Mouse (Mus musculus) heart, embryonic 12.5 days (tissue): ENCODE results near the gene Gm49380. TPM values are rescaled to one million over a fixed set of nuclear protein-coding genes. Genes with fewer than 3 reads are reported as not detected.

ENCODE experiments used
- ATAC-seq: fragments of 200-750 bp; cut with Nextera tagmentation; 2 replicates; pipeline ENCODE4 v1.8.0; 2017; ENCODE audit warnings: moderate TSS enrichment, moderate library complexity; ENCODE audit not compliant: insufficient number of reproducible peaks, low FRiP score
- H3K27ac ChIP-seq: fragments of 300-500 bp; sonication (generic); 2 replicates; pipeline ENCODE4 v1.5.1; 2016; ENCODE audit warnings: mild to moderate bottlenecking, moderate library complexity; ENCODE audit not compliant: poor library complexity, severe bottlenecking
- H3K27me3 ChIP-seq: fragments of 300-500 bp; sonication (generic); replicated peaks from 2 replicates; pipeline ENCODE4 v1.6.1; 2016; ENCODE audit warnings: mild to moderate bottlenecking, moderate library complexity
- H3K36me3 ChIP-seq: fragments of 300-500 bp; sonication (generic); 2 replicates; pipeline ENCODE4 v1.6.1; 2016; ENCODE audit warnings: mild to moderate bottlenecking, moderate library complexity
- H3K4me1 ChIP-seq: fragments of 300-500 bp; sonication (generic); replicated peaks from 2 replicates; pipeline ENCODE4 v1.6.1; 2016; ENCODE audit warnings: mild to moderate bottlenecking
- H3K4me2 ChIP-seq: fragments of 300-500 bp; sonication (generic); 2 replicates; pipeline ENCODE4 v1.6.1; 2016; ENCODE audit warnings: mild to moderate bottlenecking, moderate library complexity
- H3K4me3 ChIP-seq: fragments of 300-500 bp; sonication (generic); 2 replicates; pipeline ENCODE4 v1.5.1; 2016; ENCODE audit warnings: mild to moderate bottlenecking
- H3K9ac ChIP-seq: fragments of 300-500 bp; sonication (generic); 2 replicates; pipeline ENCODE4 v1.6.1; 2016; ENCODE audit warnings: mild to moderate bottlenecking, moderate library complexity
- H3K9me3 ChIP-seq: fragments of 300-500 bp; sonication (generic); replicated peaks from 2 replicates; pipeline ENCODE4 v1.6.1; 2016; ENCODE audit warnings: mild to moderate bottlenecking, moderate library complexity
- WGBS: fragments of 180-500 bp; shearing (Covaris S2); methylation state at CpG from one replicate; pipeline ENCODE4 v1.1.7; 2016; 5-methylcytosine and 5-hydroxymethylcytosine counted together
- polyA plus RNA-seq: library from polyadenylated mRNA; unstranded; fragments of >200 nt; fragmentation: Nextera tagmentation; extraction: Ambion mirVana; gene quantifications from 2 replicates; pipeline ENCODE4 v1.2.1, GENCODE M21; 2016

Gm49380 gene
- polyA plus RNA-seq, 1 experiment from 2014 or later: 0.20 TPM

- Histone ChIP-seq H3K9me3 (no peaks in the 10 kb centered on the region), H3K36me3 (peaks cover 14% of the 10 kb centered on the region), H3K4me2 (peak overlapping the region; percentile 47), H3K9ac (peak overlapping the region; percentile 57), H3K4me3 (0 out of 2 replicates have a peak overlapping the region, but pooled peaks have one; percentile 6), H3K27ac (peak overlapping the region; percentile 65; the same call in 1 of the 2 replicates), H3K27me3 (no peaks in the 10 kb centered on the region), H3K4me1 (peaks cover 82% of the 10 kb centered on the region)
- no peak for ATAC-seq
- WGBS: 26% methylated on average over 4 of the region's 4 CpGs
Measured at GRCm38 (mm10) chr9:44072599-44072915, 40.7 kb downstream of the Gm49380 start.

- WGBS: 19% methylated on average over 11 of the region's 11 CpGs
Measured at GRCm38 (mm10) chr9:44071914-44072598, 41.2 kb downstream of the Gm49380 start.

GRCm38 (mm10) chr9:44070844-44071231, 42.5 kb downstream of the Gm49380 start:
- Histone ChIP-seq H3K9me3 (no peaks in the 10 kb centered on the region), H3K36me3 (peaks cover 8% of the 10 kb centered on the region), H3K9ac (peak overlapping the region; percentile 76), H3K4me3 (peak overlapping the region; percentile 49), H3K27me3 (no peaks in the 10 kb centered on the region), H3K4me1 (peaks cover 69% of the 10 kb centered on the region), H3K4me2 (peak overlapping the region; percentile 75), H3K27ac (peak overlapping the region; percentile 96)
- 24% methylated on average over 8 of the region's 8 CpGs for WGBS
- no peak for ATAC-seq

More at GRCm38 (mm10) chr9:44071914-44072598, 41.2 kb downstream of the Gm49380 start:
- Histone ChIP-seq H3K9me3 (no peaks in the 10 kb centered on the region), H3K9ac (peak overlapping the region; percentile 57), H3K27me3 (no peaks in the 10 kb centered on the region), H3K4me3 (0 out of 2 replicates have a peak overlapping the region, but pooled peaks have one; percentile 6), H3K4me1 (peaks cover 80% of the 10 kb centered on the region), H3K27ac (peak overlapping the region; percentile 65), H3K4me2 (peak overlapping the region; percentile 47), H3K36me3 (peaks cover 14% of the 10 kb centered on the region)
- peak; percentile 37; the same call in 1 of the 2 replicates for ATAC-seq

GRCm38 (mm10) chr9:44070113-44070843, 43.0 kb downstream of the Gm49380 start:
- Histone ChIP-seq H3K4me1 (peaks cover 64% of the 10 kb centered on the region), H3K27ac (peak overlapping the region; percentile 96), H3K4me2 (peak overlapping the region; percentile 75), H3K36me3 (peaks cover 3% of the 10 kb centered on the region; the same call in 1 of the 2 replicates), H3K9me3 (no peaks in the 10 kb centered on the region), H3K9ac (peak overlapping the region; percentile 76), H3K27me3 (no peaks in the 10 kb centered on the region), H3K4me3 (peak overlapping the region; percentile 49)
- 38% methylated on average over 14 of the region's 14 CpGs for WGBS
- no peak for ATAC-seq

GRCm38 (mm10) chr9:44069252-44069651, 44.0 kb downstream of the Gm49380 start:
- H3K4me1 ChIP-seq: peaks cover 62% of the 10 kb centered on the region
- WGBS: 4% methylated on average over 7 of the region's 7 CpGs
- ATAC-seq: no peak
- no peaks in the 10 kb centered on the region for H3K9me3 ChIP-seq
- H3K4me3 ChIP-seq: peak overlapping the region; percentile 49
- no peaks in the 10 kb centered on the region for H3K36me3 ChIP-seq
- peak overlapping the region; percentile 75 for H3K4me2 ChIP-seq
- no peaks in the 10 kb centered on the region for H3K27me3 ChIP-seq
- peak overlapping the region; percentile 76 for H3K9ac ChIP-seq
- peak overlapping the region; percentile 96 for H3K27ac ChIP-seq

GRCm38 (mm10) chr9:44067960-44068330, 45.4 kb downstream of the Gm49380 start:
- no peak overlapping the region; the same call in 1 of the 2 replicates for H3K27ac ChIP-seq
- ATAC-seq: no peak
- peak overlapping the region; percentile 95 for H3K4me2 ChIP-seq
- H3K4me1 ChIP-seq: peaks cover 54% of the 10 kb centered on the region
- H3K9ac ChIP-seq: peak overlapping the region; percentile 49
- no peaks in the 10 kb centered on the region for H3K27me3 ChIP-seq
- H3K4me3 ChIP-seq: peak overlapping the region; percentile 65
- no peaks in the 10 kb centered on the region for H3K36me3 ChIP-seq
- 63% methylated on average over 6 of the region's 6 CpGs for WGBS
- no peaks in the 10 kb centered on the region for H3K9me3 ChIP-seq

- Histone ChIP-seq H3K4me3 (peak overlapping the region; percentile 65), H3K9me3 (no peaks in the 10 kb centered on the region), H3K27ac (peak overlapping the region; percentile 65), H3K9ac (peak overlapping the region; percentile 85), H3K27me3 (no peaks in the 10 kb centered on the region), H3K4me1 (peaks cover 48% of the 10 kb centered on the region), H3K4me2 (peak overlapping the region; percentile 95), H3K36me3 (no peaks in the 10 kb centered on the region)
- peak; percentile 29 for ATAC-seq
- WGBS: 3% methylated on average over 15 of the region's 15 CpGs
Measured at GRCm38 (mm10) chr9:44067241-44067959, 45.9 kb downstream of the Gm49380 start.

- peak within 1 kb of the TSS; percentile 95 for H3K4me2 ChIP-seq
- H3K9me3 ChIP-seq: no peaks in the 10 kb centered on the region
- peak within 1 kb of the TSS; percentile 65 for H3K27ac ChIP-seq
- peak; percentile 96 for ATAC-seq
- peak within 1 kb of the TSS; percentile 85 for H3K9ac ChIP-seq
- 0% methylated on average over 38 of the region's 38 CpGs for WGBS
- H3K4me3 ChIP-seq: peak within 1 kb of the TSS; percentile 65
- no peaks in the 10 kb centered on the region for H3K36me3 ChIP-seq
- peaks cover 42% of the 10 kb centered on the region for H3K4me1 ChIP-seq
- no peaks in the 10 kb centered on the region for H3K27me3 ChIP-seq
Measured at GRCm38 (mm10) chr9:44066785-44067225, 46.5 kb downstream of the Gm49380 start, which contains the start of gene Usp2. Usp2 (plus strand) TSS chr9:44067021.

- H3K9me3 ChIP-seq: no peaks in the 10 kb centered on the region
- H3K4me3 ChIP-seq: no peak overlapping the region
- 40% methylated on average over 1 of the region's 1 CpGs for WGBS
Measured at GRCm38 (mm10) chr9:44065177-44065576, 48.1 kb downstream of the Gm49380 start.

GRCm38 (mm10) chr9:44058606-44059005, 54.7 kb downstream of the Gm49380 start:
- H3K4me1 ChIP-seq: 0 out of 2 replicates have a peak, but pooled peaks cover 4% of the 10 kb centered on the region
- 84% methylated on average over 6 of the region's 6 CpGs for WGBS
- no peak for ATAC-seq
- 0 out of 2 replicates have a peak, but pooled peaks cover 3% of the 10 kb centered on the region for H3K27me3 ChIP-seq
- no peak overlapping the region for H3K9ac ChIP-seq
- H3K27ac ChIP-seq: no peak overlapping the region
- no peaks in the 10 kb centered on the region for H3K9me3 ChIP-seq
- H3K36me3 ChIP-seq: no peaks in the 10 kb centered on the region
- H3K4me2 ChIP-seq: no peak overlapping the region
- no peak overlapping the region for H3K4me3 ChIP-seq

More at GRCm38 (mm10) chr9:44065177-44065576, 48.1 kb downstream of the Gm49380 start:
- Histone ChIP-seq H3K27me3 (no peaks in the 10 kb centered on the region), H3K4me1 (peaks cover 27% of the 10 kb centered on the region), H3K9ac (no peak overlapping the region), H3K36me3 (no peaks in the 10 kb centered on the region), H3K4me2 (no peak overlapping the region), H3K27ac (no peak overlapping the region)
- no peak for ATAC-seq
